Mouse (Mus musculus) intestine, embryonic 16.5 days (tissue): Measurements from ENCODE around the gene Ptprt. TPM values are rescaled to one million over a fixed set of nuclear protein-coding genes. Genes with fewer than 3 reads are reported as not detected.

Experiments
- ATAC-seq: fragments of 200-750 bp; cut with Nextera tagmentation; 2 replicates; pipeline ENCODE4 v1.8.0; 2017; ENCODE audit warnings: moderate TSS enrichment, moderate library complexity
- H3K27ac ChIP-seq: fragments of 300-500 bp; sonication (generic); 2 replicates; pipeline ENCODE4 v1.5.1; 2014; ENCODE audit warnings: mild to moderate bottlenecking, low read length
- H3K27me3 ChIP-seq: fragments of 300-500 bp; sonication (generic); replicated peaks from 2 replicates; pipeline ENCODE4 v1.6.1; 2014; ENCODE audit warnings: low read length, control low read depth, mixed read lengths; ENCODE audit not compliant: control insufficient read depth, insufficient read depth
- H3K36me3 ChIP-seq: fragments of 300-500 bp; sonication (generic); 2 replicates; pipeline ENCODE4 v1.6.1; 2014; ENCODE audit warnings: low read length, control low read depth; ENCODE audit not compliant: control insufficient read depth, insufficient read depth
- H3K4me1 ChIP-seq: fragments of 300-500 bp; sonication (generic); 2 replicates; pipeline ENCODE4 v1.6.1; 2014; ENCODE audit warnings: low read length, control low read depth, mixed read lengths; ENCODE audit not compliant: control insufficient read depth, insufficient read depth
- H3K4me2 ChIP-seq: fragments of 300-500 bp; sonication (generic); 2 replicates; pipeline ENCODE4 v1.6.1; 2014; ENCODE audit warnings: low read depth, low read length, control low read depth
- H3K4me3 ChIP-seq: fragments of 300-500 bp; sonication (generic); 2 replicates; pipeline ENCODE4 v1.5.1; 2014; ENCODE audit warnings: mild to moderate bottlenecking, low read length
- H3K9ac ChIP-seq: fragments of 300-500 bp; sonication (generic); 2 replicates; pipeline ENCODE4 v1.6.1; 2014; ENCODE audit warnings: low read depth, low read length
- H3K9me3 ChIP-seq: fragments of 300-500 bp; sonication (generic); 2 replicates; pipeline ENCODE4 v1.6.1; 2016; ENCODE audit warnings: low read length, control low read depth; ENCODE audit not compliant: control insufficient read depth
- WGBS: fragments of 180-500 bp; shearing (Covaris S2); extraction: QIAGEN DNeasy Blood & Tissue Kit; methylation state at CpG from one replicate; pipeline ENCODE4 v1.1.7; 2014; 5-methylcytosine and 5-hydroxymethylcytosine counted together
- polyA plus RNA-seq: library from polyadenylated mRNA; unstranded; fragments of >200 nt; fragmentation: Nextera tagmentation; extraction: Ambion mirVana; gene quantifications from 2 replicates; pipeline ENCODE4 v1.2.1, GENCODE M21; 2015

Gene Ptprt
- polyA plus RNA-seq, 1 experiment from 2014 or later, result 0.84 TPM

DNA sequence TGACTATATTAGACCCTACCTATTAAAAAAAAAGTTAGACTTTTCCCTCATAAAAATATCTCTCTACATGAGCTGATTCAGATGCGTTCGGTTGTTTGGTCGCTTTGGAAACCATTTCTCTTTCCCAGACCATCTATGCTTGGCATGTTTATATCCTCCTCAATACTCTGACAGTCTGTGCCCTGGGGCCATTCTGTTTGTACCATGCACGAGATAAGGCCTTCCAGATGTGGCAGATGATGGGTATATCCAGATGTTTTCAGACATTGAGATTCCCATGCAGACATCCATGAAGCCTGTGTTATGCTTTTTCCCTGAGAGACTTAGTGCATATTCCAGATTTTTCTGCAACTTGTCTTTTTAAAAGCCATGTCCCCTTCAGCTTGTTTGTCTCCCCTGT lies 1052.5 kb downstream of the Ptprt start:
- H3K9me3 ChIP-seq, result no peaks in the 10 kb centered on the region
- ATAC-seq, result no peak
- no peak overlapping the region for H3K9ac ChIP-seq
- H3K36me3 ChIP-seq, result no peaks in the 10 kb centered on the region
- H3K4me3 ChIP-seq, result no peak overlapping the region
- H3K4me1 ChIP-seq, result 0 out of 2 replicates have a peak, but pooled peaks cover 3% of the 10 kb centered on the region
- no peak overlapping the region for H3K4me2 ChIP-seq
- no peaks in the 10 kb centered on the region for H3K27me3 ChIP-seq
- 75% methylated on average over 4 of the region's 4 CpGs for WGBS
- no peak overlapping the region for H3K27ac ChIP-seq

DNA sequence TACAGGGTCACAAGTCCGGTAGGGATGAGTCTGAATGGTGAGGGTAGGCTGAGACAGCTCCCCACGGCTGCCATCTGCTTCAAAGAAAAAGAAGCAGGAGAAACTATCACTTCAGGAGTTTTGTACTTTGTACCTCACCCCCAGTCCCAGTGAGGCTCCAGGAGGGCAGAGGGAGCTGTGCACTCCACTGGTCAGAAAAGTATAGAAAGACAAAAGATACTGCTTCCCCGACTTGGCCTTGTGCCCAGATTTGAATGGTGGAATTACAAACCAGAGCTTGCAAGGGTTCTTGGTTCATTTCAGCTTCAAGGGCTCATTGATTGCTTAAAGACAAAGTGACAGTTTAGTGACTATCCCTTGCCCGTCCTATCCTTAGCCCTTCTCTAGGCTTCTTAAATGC lies 1053.6 kb downstream of the Ptprt start:
- Histone ChIP-seq H3K4me2 (peak overlapping the region; percentile 40; the same call in 1 of the 2 replicates), H3K4me3 (peak overlapping the region; percentile 25), H3K27me3 (no peaks in the 10 kb centered on the region), H3K9me3 (no peaks in the 10 kb centered on the region), H3K36me3 (no peaks in the 10 kb centered on the region), H3K9ac (no peak overlapping the region), H3K4me1 (0 out of 2 replicates have a peak, but pooled peaks cover 3% of the 10 kb centered on the region), H3K27ac (0 out of 2 replicates have a peak overlapping the region, but pooled peaks have one; percentile 30)
- 50% methylated on average over 4 of the region's 4 CpGs for WGBS
- peak; percentile 96 for ATAC-seq

DNA sequence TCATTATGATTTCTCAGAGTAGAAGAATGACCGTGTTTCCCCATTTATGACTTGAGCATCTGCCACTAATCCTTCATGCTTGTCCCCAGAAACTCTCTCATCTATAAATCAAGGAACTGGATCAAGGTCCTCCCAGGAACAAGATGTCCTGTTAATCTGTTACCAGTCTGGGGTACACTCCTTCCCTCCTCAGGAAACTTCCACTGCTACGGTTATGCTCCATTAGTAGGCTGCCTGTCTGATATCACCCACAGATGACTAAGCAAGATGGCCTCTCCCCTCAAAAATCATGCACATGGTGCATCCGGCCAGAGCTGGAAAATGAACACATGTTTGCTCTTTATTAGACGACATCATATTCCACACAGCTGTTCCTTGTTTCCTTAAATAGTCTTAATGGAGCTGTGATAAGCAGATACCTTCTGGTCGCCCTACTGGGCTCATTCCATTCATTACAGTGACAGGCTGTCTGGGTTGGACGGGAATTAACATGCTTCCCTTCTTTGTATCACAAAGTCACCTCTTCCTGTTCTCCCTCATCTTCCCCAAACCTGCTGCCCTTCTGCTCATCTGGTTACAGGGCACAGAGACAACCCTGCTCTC lies 1060.6 kb downstream of the Ptprt start:
- ATAC-seq, result peak; percentile 84

DNA sequence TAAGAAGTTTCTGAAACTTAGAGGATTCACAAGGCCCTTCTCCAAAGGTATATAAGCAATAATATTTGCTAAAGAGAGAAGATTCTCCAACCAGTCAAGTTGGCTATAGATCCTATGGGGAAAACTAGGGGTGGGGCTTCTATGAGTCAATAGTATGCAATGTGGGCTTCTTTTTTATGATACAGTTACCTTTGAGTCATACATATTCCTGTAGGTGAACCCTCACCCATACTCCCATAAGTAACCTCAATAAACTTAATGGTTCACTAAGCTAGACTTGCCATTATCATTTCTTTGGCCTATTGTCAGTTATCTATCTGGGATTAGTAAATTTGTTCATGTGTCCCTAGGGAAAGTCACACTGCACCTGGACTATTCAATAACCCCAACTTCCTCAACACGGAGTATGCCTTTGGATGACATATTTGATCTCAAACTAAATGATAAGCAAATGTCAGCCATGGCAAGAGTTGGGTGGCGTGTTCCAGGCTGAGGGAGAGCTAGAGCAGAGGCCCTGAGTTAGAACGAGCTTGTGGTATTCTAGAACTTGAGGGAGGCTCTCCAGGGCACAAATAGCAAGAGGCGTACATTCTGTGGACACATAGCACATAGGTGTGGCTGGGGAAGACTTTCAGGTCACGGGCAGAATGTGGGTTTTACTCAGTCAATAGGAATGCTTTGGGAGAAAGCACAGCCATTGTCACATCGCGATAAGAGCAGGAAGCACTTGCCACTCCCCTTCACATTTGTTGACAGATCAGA lies 1067.4 kb downstream of the Ptprt start:
- H3K36me3 ChIP-seq, result no peaks in the 10 kb centered on the region
- H3K9me3 ChIP-seq, result no peaks in the 10 kb centered on the region
- H3K4me3 ChIP-seq, result no peak overlapping the region
- H3K27ac ChIP-seq, result no peak overlapping the region
- H3K27me3 ChIP-seq, result no peaks in the 10 kb centered on the region
- peak; percentile 74 for ATAC-seq
- no peak overlapping the region for H3K9ac ChIP-seq
- no peak overlapping the region for H3K4me2 ChIP-seq
- 80% methylated on average over 7 of the region's 7 CpGs for WGBS
- H3K4me1 ChIP-seq, result no peaks in the 10 kb centered on the region

More for the DNA sequence above, 1060.6 kb downstream of the Ptprt start:
- no peaks in the 10 kb centered on the region for H3K9me3 ChIP-seq
- H3K4me2 ChIP-seq, result no peak overlapping the region
- no peak overlapping the region for H3K4me3 ChIP-seq
- H3K27ac ChIP-seq, result no peak overlapping the region
- H3K27me3 ChIP-seq, result no peaks in the 10 kb centered on the region
- 43% methylated on average over 6 of the region's 6 CpGs for WGBS
- no peaks in the 10 kb centered on the region for H3K36me3 ChIP-seq
- no peaks in the 10 kb centered on the region for H3K4me1 ChIP-seq
- no peak overlapping the region for H3K9ac ChIP-seq

DNA sequence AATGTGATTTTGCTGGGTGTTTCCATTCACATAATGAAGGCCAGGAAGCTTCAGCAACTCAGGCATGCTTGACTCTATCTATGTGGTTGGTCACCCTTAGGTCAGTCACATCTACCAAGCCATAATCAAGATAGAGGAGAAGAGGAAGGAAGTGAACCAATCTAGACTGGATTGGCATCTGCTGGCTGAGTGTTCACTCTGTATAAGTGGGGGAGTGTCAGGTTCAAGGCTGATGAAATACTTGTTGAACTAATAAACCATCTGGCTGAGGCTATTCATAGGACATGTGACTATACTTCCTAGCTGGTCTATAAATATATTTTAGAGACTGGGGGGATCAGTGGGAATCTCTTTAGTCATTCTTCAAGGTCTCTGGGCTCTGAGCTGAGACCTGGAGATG lies 1086.5 kb downstream of the Ptprt start:
- Histone ChIP-seq H3K9me3 (no peaks in the 10 kb centered on the region), H3K4me1 (peaks cover 6% of the 10 kb centered on the region; the same call in 1 of the 2 replicates), H3K9ac (no peak overlapping the region), H3K27me3 (no peaks in the 10 kb centered on the region), H3K4me3 (no peak overlapping the region), H3K36me3 (no peaks in the 10 kb centered on the region), H3K4me2 (no peak overlapping the region), H3K27ac (no peak overlapping the region)
- no peak for ATAC-seq

DNA sequence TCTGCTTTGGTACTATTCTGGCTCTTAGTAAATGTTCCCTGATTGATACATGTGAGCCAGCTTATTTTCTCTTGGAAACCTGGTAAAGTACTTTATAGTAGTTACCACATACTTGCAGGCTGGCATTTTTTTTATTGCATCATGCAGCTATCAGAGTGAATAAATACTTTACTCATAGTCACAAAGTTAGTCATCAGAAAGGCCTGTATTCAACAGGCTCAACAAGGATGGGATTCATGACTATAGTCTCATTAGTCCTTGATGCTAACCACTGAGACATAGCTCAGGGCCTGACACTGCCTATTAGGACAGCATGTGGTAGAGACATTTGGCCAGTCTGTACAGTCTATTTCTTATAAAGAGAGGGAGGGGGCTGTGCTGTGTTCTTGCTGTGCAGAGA lies 1088.7 kb downstream of the Ptprt start:
- Histone ChIP-seq H3K4me2 (no peak overlapping the region), H3K9me3 (no peaks in the 10 kb centered on the region), H3K27ac (no peak overlapping the region), H3K4me3 (no peak overlapping the region), H3K27me3 (no peaks in the 10 kb centered on the region), H3K4me1 (peaks cover 6% of the 10 kb centered on the region; the same call in 1 of the 2 replicates), H3K9ac (no peak overlapping the region), H3K36me3 (no peaks in the 10 kb centered on the region)
- ATAC-seq, result no peak

DNA sequence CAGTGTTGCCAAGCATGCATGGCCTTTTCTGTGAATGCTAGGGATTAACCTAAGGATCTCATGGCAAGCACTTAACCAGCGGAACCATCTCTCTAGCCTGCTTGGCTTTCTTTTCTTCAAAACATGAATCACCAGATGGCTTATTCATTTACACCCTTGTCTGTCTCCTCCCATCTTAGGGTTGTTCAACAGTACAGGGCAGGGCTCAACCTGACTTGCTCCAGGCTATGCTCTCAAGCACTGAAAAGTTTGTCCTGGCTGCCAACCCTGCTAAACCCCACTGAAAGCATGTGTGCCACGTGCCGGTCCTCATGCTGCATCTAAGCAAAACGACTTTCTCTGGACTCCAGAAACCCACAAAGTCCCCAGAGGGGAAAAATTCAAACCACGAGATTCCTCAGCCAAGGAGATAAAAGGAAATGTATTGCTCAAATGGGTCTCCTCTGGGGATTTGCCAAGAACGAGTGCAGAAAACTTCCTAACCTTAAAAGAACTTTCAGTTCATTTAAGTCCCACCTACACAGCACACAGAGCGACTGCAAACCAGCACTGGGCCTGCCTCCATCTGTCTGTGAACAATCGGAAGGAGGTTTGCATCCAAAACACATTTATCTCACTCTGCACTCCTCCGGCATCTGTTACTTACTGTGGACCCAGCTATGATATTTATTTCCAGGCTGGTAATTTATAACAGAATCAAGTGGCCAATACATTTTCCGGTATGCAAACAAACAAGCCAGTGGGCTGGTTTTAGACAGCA lies 1090.5 kb downstream of the Ptprt start:
- ATAC-seq, result peak; percentile 81
- 49% methylated on average over 10 of the region's 10 CpGs for WGBS
- no peaks in the 10 kb centered on the region for H3K9me3 ChIP-seq
- no peaks in the 10 kb centered on the region for H3K36me3 ChIP-seq
- H3K9ac ChIP-seq, result no peak overlapping the region
- H3K4me3 ChIP-seq, result no peak overlapping the region
- H3K4me2 ChIP-seq, result no peak overlapping the region
- peaks cover 6% of the 10 kb centered on the region; the same call in 1 of the 2 replicates for H3K4me1 ChIP-seq
- no peak overlapping the region for H3K27ac ChIP-seq
- no peaks in the 10 kb centered on the region for H3K27me3 ChIP-seq

DNA sequence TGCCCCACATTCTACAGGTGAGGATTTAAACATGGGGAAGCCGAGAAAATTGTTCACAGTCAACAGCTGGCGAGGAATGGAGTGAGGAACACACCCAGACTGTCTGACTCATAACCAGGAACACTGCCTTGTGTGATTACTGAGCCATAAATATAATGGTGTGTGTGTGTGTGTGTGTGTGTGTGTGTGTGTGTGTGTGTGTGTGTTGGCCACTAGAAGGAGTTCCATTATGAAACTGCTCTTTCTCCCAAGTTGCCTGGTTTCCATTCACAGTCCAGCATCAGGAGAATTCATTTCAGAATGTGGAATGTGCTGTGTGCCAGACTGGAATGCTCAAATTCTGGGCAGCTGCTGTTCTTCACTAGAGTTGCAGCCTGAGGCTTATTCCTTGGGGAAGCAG lies 1099.4 kb downstream of the Ptprt start:
- Histone ChIP-seq H3K9ac (no peak overlapping the region), H3K4me3 (no peak overlapping the region), H3K36me3 (no peaks in the 10 kb centered on the region), H3K4me1 (no peaks in the 10 kb centered on the region), H3K27ac (no peak overlapping the region), H3K4me2 (no peak overlapping the region), H3K9me3 (no peaks in the 10 kb centered on the region), H3K27me3 (no peaks in the 10 kb centered on the region)
- ATAC-seq, result peak; percentile 78
- WGBS, result 59% methylated on average over 2 of the region's 2 CpGs

DNA sequence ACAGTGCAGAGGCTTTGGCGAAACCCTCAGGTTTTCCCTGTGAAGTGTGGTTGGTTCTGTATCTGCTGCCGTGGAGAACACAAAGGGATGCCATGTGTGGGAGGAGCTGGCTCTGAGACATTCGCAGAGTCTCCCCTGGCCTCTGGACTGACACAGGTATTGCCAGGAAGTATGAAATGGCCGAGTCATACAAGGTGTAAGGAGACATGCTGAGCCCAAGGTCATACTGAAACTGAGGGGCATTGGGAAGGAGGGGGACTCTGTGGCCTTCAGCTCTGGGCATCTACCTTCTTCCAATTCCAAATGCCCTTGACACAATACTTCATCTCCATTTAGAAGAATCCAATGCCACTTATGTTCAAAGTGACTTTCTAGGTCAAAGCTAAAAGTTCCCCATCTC lies 1103.1 kb downstream of the Ptprt start:
- Histone ChIP-seq H3K36me3 (no peaks in the 10 kb centered on the region), H3K27ac (no peak overlapping the region), H3K4me2 (no peak overlapping the region), H3K4me3 (no peak overlapping the region), H3K9me3 (no peaks in the 10 kb centered on the region), H3K4me1 (no peaks in the 10 kb centered on the region), H3K27me3 (no peaks in the 10 kb centered on the region), H3K9ac (no peak overlapping the region)
- no peak for ATAC-seq
- WGBS, result 71% methylated on average over 4 of the region's 4 CpGs
